Mouse (Mus musculus): ENCODE results near the gene Asap2. TPM values are rescaled to one million over a fixed set of nuclear protein-coding genes. Genes with fewer than 3 reads are reported as not detected.

Asap2 gene
- polyA plus RNA-seq, 1 experiment from 2014 or later: 4.3 TPM

GRCm38 (mm10) chr12:21159304-21159703, 169.0 kb downstream of the Asap2 start:
- no peaks in the 10 kb centered on the region for H3K9me3 ChIP-seq (ENCODE audit: control insufficient read depth, low read length)
- WGBS: 55% methylated on average over 7 of the region's 7 CpGs
- H3K9ac ChIP-seq (ENCODE audit: low read depth, low read length): no peak overlapping the region
- no peaks in the 10 kb centered on the region for H3K36me3 ChIP-seq (ENCODE audit: control insufficient read depth, insufficient read depth, low read length)
- no peak overlapping the region for H3K27ac ChIP-seq (ENCODE audit: low read length)
- no peaks in the 10 kb centered on the region for H3K27me3 ChIP-seq (replicated peaks; ENCODE audit: control insufficient read depth, insufficient read depth, low read length)
- no peak overlapping the region for H3K4me2 ChIP-seq (ENCODE audit: low read depth, low read length)
- no peak for ATAC-seq
- H3K4me3 ChIP-seq (ENCODE audit: low read length): no peak overlapping the region
- H3K4me1 ChIP-seq (ENCODE audit: control insufficient read depth, insufficient read depth, low read length): peaks cover 32% of the 10 kb centered on the region

GRCm38 (mm10) chr12:21160327-21160828, 170.1 kb downstream of the Asap2 start:
- Histone ChIP-seq H3K4me2 (ENCODE audit: low read depth, low read length) (no peak overlapping the region), H3K36me3 (ENCODE audit: control insufficient read depth, insufficient read depth, low read length) (no peaks in the 10 kb centered on the region), H3K4me1 (ENCODE audit: control insufficient read depth, insufficient read depth, low read length) (peaks cover 29% of the 10 kb centered on the region), H3K4me3 (ENCODE audit: low read length) (no peak overlapping the region), H3K9me3 (ENCODE audit: control insufficient read depth, low read length) (no peaks in the 10 kb centered on the region), H3K27ac (ENCODE audit: low read length) (no peak overlapping the region), H3K27me3 (replicated peaks; ENCODE audit: control insufficient read depth, insufficient read depth, low read length) (no peaks in the 10 kb centered on the region), H3K9ac (ENCODE audit: low read depth, low read length) (no peak overlapping the region)
- 54% methylated on average over 8 of the region's 8 CpGs for WGBS
- no peak for ATAC-seq

GRCm38 (mm10) chr12:21161841-21162240, 171.6 kb downstream of the Asap2 start:
- Histone ChIP-seq H3K27ac (ENCODE audit: low read length) (no peak overlapping the region), H3K9ac (ENCODE audit: low read depth, low read length) (no peak overlapping the region), H3K4me2 (ENCODE audit: low read depth, low read length) (no peak overlapping the region), H3K36me3 (ENCODE audit: control insufficient read depth, insufficient read depth, low read length) (no peaks in the 10 kb centered on the region), H3K27me3 (replicated peaks; ENCODE audit: control insufficient read depth, insufficient read depth, low read length) (no peaks in the 10 kb centered on the region), H3K9me3 (ENCODE audit: control insufficient read depth, low read length) (no peaks in the 10 kb centered on the region), H3K4me3 (ENCODE audit: low read length) (no peak overlapping the region), H3K4me1 (ENCODE audit: control insufficient read depth, insufficient read depth, low read length) (peaks cover 33% of the 10 kb centered on the region)
- WGBS: 84% methylated on average over 4 of the region's 4 CpGs
- no peak for ATAC-seq

GRCm38 (mm10) chr12:21163706-21164105, 173.4 kb downstream of the Asap2 start:
- H3K9ac ChIP-seq (ENCODE audit: low read depth, low read length): no peak overlapping the region
- no peak overlapping the region for H3K4me3 ChIP-seq (ENCODE audit: low read length)
- no peak for ATAC-seq
- H3K4me2 ChIP-seq (ENCODE audit: low read depth, low read length): no peak overlapping the region
- no peaks in the 10 kb centered on the region for H3K9me3 ChIP-seq (ENCODE audit: control insufficient read depth, low read length)
- H3K4me1 ChIP-seq (ENCODE audit: control insufficient read depth, insufficient read depth, low read length): peaks cover 39% of the 10 kb centered on the region
- H3K27ac ChIP-seq (ENCODE audit: low read length): no peak overlapping the region
- 39% methylated on average over 3 of the region's 3 CpGs for WGBS
- H3K27me3 ChIP-seq (replicated peaks; ENCODE audit: control insufficient read depth, insufficient read depth, low read length): no peaks in the 10 kb centered on the region
- H3K36me3 ChIP-seq (ENCODE audit: control insufficient read depth, insufficient read depth, low read length): no peaks in the 10 kb centered on the region

GRCm38 (mm10) chr12:21164251-21164650, 174.0 kb downstream of the Asap2 start:
- Histone ChIP-seq H3K36me3 (ENCODE audit: control insufficient read depth, insufficient read depth, low read length) (no peaks in the 10 kb centered on the region), H3K27ac (ENCODE audit: low read length) (peak overlapping the region; percentile 49), H3K9ac (ENCODE audit: low read depth, low read length) (no peak overlapping the region), H3K4me2 (ENCODE audit: low read depth, low read length) (no peak overlapping the region), H3K4me1 (ENCODE audit: control insufficient read depth, insufficient read depth, low read length) (peaks cover 39% of the 10 kb centered on the region), H3K9me3 (ENCODE audit: control insufficient read depth, low read length) (no peaks in the 10 kb centered on the region), H3K27me3 (replicated peaks; ENCODE audit: control insufficient read depth, insufficient read depth, low read length) (no peaks in the 10 kb centered on the region), H3K4me3 (ENCODE audit: low read length) (no peak overlapping the region)
- no peak for ATAC-seq
- 45% methylated on average over 8 of the region's 8 CpGs for WGBS

DNA sequence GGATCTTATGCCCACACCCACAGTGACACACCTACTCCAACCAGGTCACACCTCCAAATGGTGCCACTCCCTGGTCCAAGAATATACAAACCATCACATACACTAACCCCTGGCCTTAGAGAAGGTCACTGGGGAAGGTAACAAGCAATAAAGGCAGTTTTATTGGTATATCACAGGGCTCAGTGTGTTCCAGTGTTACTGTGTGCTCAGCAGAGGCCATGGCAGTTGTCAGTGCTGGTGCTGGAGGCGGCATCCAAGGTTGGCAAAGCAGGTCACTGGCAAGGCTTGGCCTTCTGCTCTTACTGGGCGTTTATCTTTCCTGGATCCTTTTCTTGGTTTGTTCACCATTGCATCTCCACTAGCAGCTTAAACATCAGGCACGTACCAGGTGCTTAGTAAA, 174.9 kb downstream of the Asap2 start:
- Histone ChIP-seq H3K27me3 (replicated peaks; ENCODE audit: control insufficient read depth, insufficient read depth, low read length) (no peaks in the 10 kb centered on the region), H3K27ac (ENCODE audit: low read length) (no peak overlapping the region), H3K36me3 (ENCODE audit: control insufficient read depth, insufficient read depth, low read length) (no peaks in the 10 kb centered on the region), H3K9me3 (ENCODE audit: control insufficient read depth, low read length) (no peaks in the 10 kb centered on the region), H3K9ac (ENCODE audit: low read depth, low read length) (no peak overlapping the region), H3K4me1 (ENCODE audit: control insufficient read depth, insufficient read depth, low read length) (peaks cover 31% of the 10 kb centered on the region), H3K4me3 (ENCODE audit: low read length) (no peak overlapping the region), H3K4me2 (ENCODE audit: low read depth, low read length) (no peak overlapping the region)
- ATAC-seq: peak; percentile 58
- 82% methylated on average over 3 of the region's 3 CpGs for WGBS

GRCm38 (mm10) chr12:21165891-21166342, 175.7 kb downstream of the Asap2 start:
- H3K27ac ChIP-seq (ENCODE audit: low read length): no peak overlapping the region
- no peaks in the 10 kb centered on the region for H3K27me3 ChIP-seq (replicated peaks; ENCODE audit: control insufficient read depth, insufficient read depth, low read length)
- H3K36me3 ChIP-seq (ENCODE audit: control insufficient read depth, insufficient read depth, low read length): no peaks in the 10 kb centered on the region
- no peak overlapping the region for H3K4me3 ChIP-seq (ENCODE audit: low read length)
- peak; percentile 73 for ATAC-seq
- WGBS: 29% methylated on average over 7 of the region's 7 CpGs
- H3K4me2 ChIP-seq (ENCODE audit: low read depth, low read length): no peak overlapping the region
- H3K9ac ChIP-seq (ENCODE audit: low read depth, low read length): no peak overlapping the region
- H3K4me1 ChIP-seq (ENCODE audit: control insufficient read depth, insufficient read depth, low read length): peaks cover 27% of the 10 kb centered on the region
- H3K9me3 ChIP-seq (ENCODE audit: control insufficient read depth, low read length): no peaks in the 10 kb centered on the region

GRCm38 (mm10) chr12:21166884-21167575, 176.8 kb downstream of the Asap2 start:
- Histone ChIP-seq H3K4me3 (ENCODE audit: low read length) (no peak overlapping the region), H3K4me1 (ENCODE audit: control insufficient read depth, insufficient read depth, low read length) (peaks cover 32% of the 10 kb centered on the region), H3K9ac (ENCODE audit: low read depth, low read length) (no peak overlapping the region), H3K4me2 (ENCODE audit: low read depth, low read length) (no peak overlapping the region), H3K9me3 (ENCODE audit: control insufficient read depth, low read length) (no peaks in the 10 kb centered on the region), H3K27ac (ENCODE audit: low read length) (no peak overlapping the region), H3K27me3 (replicated peaks; ENCODE audit: control insufficient read depth, insufficient read depth, low read length) (no peaks in the 10 kb centered on the region), H3K36me3 (ENCODE audit: control insufficient read depth, insufficient read depth, low read length) (no peaks in the 10 kb centered on the region)
- no peak for ATAC-seq
- 32% methylated on average over 6 of the region's 6 CpGs for WGBS

DNA sequence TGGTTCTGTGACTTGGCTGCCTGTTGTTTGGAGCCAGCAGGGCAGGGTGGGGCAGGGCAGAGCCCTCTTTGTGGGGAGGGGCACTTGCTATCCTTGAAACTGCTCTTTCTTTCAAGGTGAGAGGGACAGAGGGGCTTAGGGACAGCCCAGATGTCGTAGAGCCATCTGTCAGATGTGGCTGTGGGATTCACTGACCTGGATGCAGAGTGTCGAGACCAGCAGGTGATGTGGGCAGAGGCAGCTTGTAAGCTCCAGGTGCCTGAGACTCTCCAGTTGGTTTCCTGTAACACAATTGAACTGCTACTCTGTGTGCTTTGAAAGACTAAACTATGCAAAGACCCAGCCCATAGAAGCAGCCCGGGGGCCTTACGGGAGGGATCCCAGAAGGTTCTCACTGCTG, 177.5 kb downstream of the Asap2 start:
- no peaks in the 10 kb centered on the region for H3K27me3 ChIP-seq (replicated peaks; ENCODE audit: control insufficient read depth, insufficient read depth, low read length)
- H3K27ac ChIP-seq (ENCODE audit: low read length): no peak overlapping the region
- H3K4me3 ChIP-seq (ENCODE audit: low read length): no peak overlapping the region
- H3K36me3 ChIP-seq (ENCODE audit: control insufficient read depth, insufficient read depth, low read length): no peaks in the 10 kb centered on the region
- H3K9me3 ChIP-seq (ENCODE audit: control insufficient read depth, low read length): no peaks in the 10 kb centered on the region
- no peak for ATAC-seq
- peaks cover 32% of the 10 kb centered on the region for H3K4me1 ChIP-seq (ENCODE audit: control insufficient read depth, insufficient read depth, low read length)
- 62% methylated on average over 4 of the region's 4 CpGs for WGBS
- H3K9ac ChIP-seq (ENCODE audit: low read depth, low read length): no peak overlapping the region
- no peak overlapping the region for H3K4me2 ChIP-seq (ENCODE audit: low read depth, low read length)

DNA sequence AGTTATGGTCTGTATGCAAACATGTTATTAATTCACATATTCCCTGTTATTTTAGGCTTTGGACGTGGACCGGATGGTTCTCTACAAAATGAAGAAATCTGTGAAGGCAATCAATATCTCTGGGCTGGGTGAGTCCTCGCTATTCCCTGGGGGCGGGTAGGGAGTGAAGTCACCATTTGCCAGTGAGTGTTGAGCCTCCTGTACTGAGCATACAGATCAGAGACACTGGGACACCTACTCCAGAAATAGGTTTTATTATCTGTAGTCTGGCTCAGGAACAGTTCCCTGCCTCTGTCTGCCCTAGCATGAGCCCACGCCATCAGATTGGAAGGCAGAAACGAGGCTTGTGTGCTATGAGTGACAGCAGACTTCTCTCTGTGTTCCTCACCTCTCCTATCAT, 177.9 kb downstream of the Asap2 start:
- Histone ChIP-seq H3K4me3 (ENCODE audit: low read length) (no peak overlapping the region), H3K9me3 (ENCODE audit: control insufficient read depth, low read length) (no peaks in the 10 kb centered on the region), H3K27ac (ENCODE audit: low read length) (no peak overlapping the region), H3K9ac (ENCODE audit: low read depth, low read length) (no peak overlapping the region), H3K4me2 (ENCODE audit: low read depth, low read length) (no peak overlapping the region), H3K36me3 (ENCODE audit: control insufficient read depth, insufficient read depth, low read length) (no peaks in the 10 kb centered on the region), H3K4me1 (ENCODE audit: control insufficient read depth, insufficient read depth, low read length) (peaks cover 30% of the 10 kb centered on the region), H3K27me3 (replicated peaks; ENCODE audit: control insufficient read depth, insufficient read depth, low read length) (no peaks in the 10 kb centered on the region)
- WGBS: 77% methylated on average over 6 of the region's 6 CpGs
- ATAC-seq: no peak
